Mouse (Mus musculus): ENCODE measurements at regions not wholly inside any gene's neighbourhood (a gene's known extent, or its start where the extent isn't known, plus 50 kb on each side); places are given as distances from the start of the nearest gene placed in this dataset.

DNA sequence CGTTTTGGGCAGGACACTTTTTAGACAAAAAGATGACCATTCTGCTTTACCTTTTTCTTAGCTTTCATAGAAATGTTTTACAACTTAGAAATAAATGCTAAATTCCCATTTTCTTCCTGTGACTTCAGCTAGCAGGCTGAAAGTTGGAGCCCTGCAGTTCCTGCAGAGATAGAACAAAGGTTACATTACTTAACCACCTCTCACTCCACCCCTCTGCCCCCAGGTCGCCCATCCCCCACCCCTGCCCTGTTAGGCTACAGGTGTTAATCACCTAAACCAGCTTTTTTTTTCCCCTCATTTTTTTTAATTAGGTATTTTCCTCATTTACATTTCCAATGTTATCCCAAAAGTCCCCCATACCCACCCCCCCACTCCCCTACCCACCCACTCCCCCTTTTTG lies 498.1 kb upstream of the N6amt1 start:
- TF ChIP-seq EP300 (IDR thresholded peaks at IDR 0.05; ENCODE audit: low read depth) (no peak), CTCF (IDR thresholded peaks at IDR 0.05; ENCODE audit: low read depth) (no peak)

All from liver, postnatal 0 days (tissue).